Comparison of ENCODE assay signal across 8 mouse cellular contexts in genomic region chr8:69270386-69271202, GRCm38 (mm10). TPM values are rescaled to one million over a fixed set of nuclear protein-coding genes. Genes with fewer than 3 reads are reported as not detected.
A peak's percentile ranks its signal among the peaks of the same experiment; 100 is the strongest.
DNase-seq lines count a peak whose midpoint lies in the region; ATAC-seq lines count a peak whose summit lies in the region.

Gene D130040H23Rik, plus strand, starts transcription at chr8:69271080.

- 5% methylated on average over 12 of the region's 12 CpGs for WGBS in intestine, embryonic 14.5 days

- peak; percentile 99 for ATAC-seq in intestine, embryonic 14.5 days (replicated peaks; ENCODE audit: low FRiP score, low TSS enrichment, low read depth)

- DNase-seq in adrenal gland, adult 8-10 months: peak; percentile 61
- DNase-seq in embryo, embryonic 10.5 days (ENCODE audit: low spot score): peak; percentile 93
- peak; percentile 57 for DNase-seq in gastrocnemius, postnatal 25 days
- DNase-seq in intestine, embryonic 14.5 days (ENCODE audit: low spot score): peak; percentile 83
- peak; percentile 83 to 92 for DNase-seq in left cerebral cortex, postnatal 25 days (ENCODE audit: low spot score in 2 of 2)
- peak; percentile 89 for DNase-seq in mesoderm, embryonic 11.5 days (ENCODE audit: low read depth, low spot score)
- peak; percentile 78 for DNase-seq in right cerebral cortex, postnatal 25 days
- DNase-seq in yolk sac, embryonic 10.5 days (ENCODE audit: low spot score): peak; percentile 72

- H3K27ac ChIP-seq in intestine, embryonic 14.5 days (ENCODE audit: low read depth): peak within 1 kb of the TSS; percentile 60

- intact Hi-C loops in left cerebral cortex, postnatal 25 days (cut with DNase I): loop anchor here (5.0 kb wide), 1 partner anchor 153 kb away; no protein-coding TSS in a partner anchor

- peak within 1 kb of the TSS; percentile 70 for H3K9ac ChIP-seq in intestine, embryonic 14.5 days (ENCODE audit: low read length)

- H3K9me3 ChIP-seq in intestine, embryonic 14.5 days (ENCODE audit: control insufficient read depth, low read length): no peaks in the 10 kb centered on the region

- peaks cover 8% of the 10 kb centered on the region for H3K4me1 ChIP-seq in intestine, embryonic 14.5 days (replicated peaks; ENCODE audit: control insufficient read depth, insufficient read depth, low read length)

- H3K36me3 ChIP-seq in intestine, embryonic 14.5 days (ENCODE audit: control insufficient read depth, insufficient read depth, low read length): no peaks in the 10 kb centered on the region

- peak within 1 kb of the TSS; percentile 72 for H3K4me3 ChIP-seq in intestine, embryonic 14.5 days (ENCODE audit: low read depth, low read length)

- H3K4me2 ChIP-seq in intestine, embryonic 14.5 days (ENCODE audit: low read length): peak within 1 kb of the TSS; percentile 60

- no peaks in the 10 kb centered on the region for H3K27me3 ChIP-seq in intestine, embryonic 14.5 days (replicated peaks; ENCODE audit: control insufficient read depth, insufficient read depth, low read length)

RNA-seq across cellular contexts. Expression of gene D130040H23Rik, which starts in this region (rescaled TPM):
- total RNA-seq in adrenal gland, adult 8-10 months (2022): 10 to 100 TPM in 1 of 4 experiments, 1 to 10 TPM in 3; 6.3 to 12.5 (median 8.8) TPM
- total RNA-seq in gastrocnemius, postnatal 25 days (2021): under 1 TPM; 0.67 to 0.80 TPM
- 4.2 and 4.3 TPM in 2 replicates for polyA plus RNA-seq in intestine, embryonic 14.5 days (2014; fragmentation: Nextera tagmentation; extraction: Ambion mirVana)
- 10 to 100 TPM; 16.6 to 22.9 TPM for total RNA-seq in left cerebral cortex, postnatal 25 days (2021)

Comparison
In these comparisons a context has a peak if more than half of its experiments do, and no peak if none do; other contexts are left out.
1. Peak in every context shown above with its lines: DNase-seq, ATAC-seq, H3K4me3 ChIP-seq and H3K27ac ChIP-seq.
2. RNA of gene D130040H23Rik (total RNA-seq): 16.6 to 22.9 TPM in left cerebral cortex, postnatal 25 days and 6.3 to 12.5 TPM in adrenal gland, adult 8-10 months; 0.67 to 0.80 TPM in gastrocnemius, postnatal 25 days; every median in the first group is over 4 times any median in the second.
3. Peak in DNase-seq in gastrocnemius, postnatal 25 days; RNA of the gene not detected or under 1 TPM.